Mouse (Mus musculus) kidney, postnatal 4 days (tissue): ENCODE data around the gene Lrfn4.

Experiments used
- DNase-seq, 2 experiments: peaks; one replicate each; pipeline ENCODE4 v3.0.0; 2021; ENCODE audit warnings: mixed read lengths in 2 of 2

Gene Lrfn4

GRCm38 (mm10) chr19:4568832-4569231 is 46.6 kb downstream of the Lrfn4 start:
- no peak for DNase-seq

GRCm38 (mm10) chr19:4567665-4568064 is 47.8 kb downstream of the Lrfn4 start:
- DNase-seq, result no peak

GRCm38 (mm10) chr19:4566880-4567279 is 48.6 kb downstream of the Lrfn4 start:
- DNase-seq, result no peak

- DNase-seq, result no peak
Measured at GRCm38 (mm10) chr19:4565678-4566077, 49.8 kb downstream of the Lrfn4 start.
